Mouse (Mus musculus) cerebellum, adult 18-20 months (tissue): ENCODE measurements around the gene Ahr.

Source experiments
- DNase-seq, 2 experiments: peaks; one replicate each; pipeline ENCODE4 v3.0.0; 2021

Gene Ahr

DNA sequence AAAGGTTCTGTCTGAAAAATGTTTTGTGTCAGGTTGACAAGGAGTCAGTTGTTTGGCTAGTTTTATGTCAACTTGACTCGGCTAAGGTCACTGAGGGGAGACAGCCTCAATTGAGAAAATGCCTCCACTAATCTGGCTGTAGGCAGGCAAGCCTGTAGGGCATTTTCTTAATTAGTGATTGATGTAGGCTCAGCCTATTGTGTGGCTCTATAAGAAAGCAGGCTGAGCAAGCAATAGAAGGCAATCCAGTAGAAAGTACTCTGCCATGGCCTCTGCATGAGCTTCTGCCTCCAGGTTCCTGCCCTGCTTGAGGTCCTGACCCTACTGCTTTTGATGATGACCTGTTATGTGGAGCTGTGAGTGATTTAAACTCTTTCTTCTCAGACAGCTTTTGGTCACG lies 33.4 kb downstream of the Ahr start:
- DNase-seq: no peak

- DNase-seq: no peak
These were observed 39.6 kb downstream of the Ahr start for GRCm38 (mm10) chr12:35495195-35495594.

DNA sequence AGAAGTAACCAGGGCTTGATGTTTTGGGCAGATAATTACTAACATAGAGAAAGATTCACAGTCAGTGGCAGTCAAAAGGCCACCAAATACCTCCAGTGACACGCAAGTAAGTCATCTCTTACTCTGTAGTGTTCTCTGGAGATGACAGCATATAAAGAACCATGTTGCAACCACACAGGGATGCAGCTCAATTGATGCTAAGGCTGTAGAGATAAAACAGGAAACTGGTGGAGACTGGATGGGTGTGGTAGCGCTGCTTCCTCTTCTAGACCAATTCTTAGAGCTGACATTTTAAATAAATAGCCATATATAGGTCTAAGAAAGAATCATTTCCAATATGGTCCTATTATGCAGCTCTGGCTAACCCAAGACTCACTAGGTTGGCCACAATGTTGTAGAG lies 54.1 kb downstream of the Ahr start:
- DNase-seq: no peak

DNA sequence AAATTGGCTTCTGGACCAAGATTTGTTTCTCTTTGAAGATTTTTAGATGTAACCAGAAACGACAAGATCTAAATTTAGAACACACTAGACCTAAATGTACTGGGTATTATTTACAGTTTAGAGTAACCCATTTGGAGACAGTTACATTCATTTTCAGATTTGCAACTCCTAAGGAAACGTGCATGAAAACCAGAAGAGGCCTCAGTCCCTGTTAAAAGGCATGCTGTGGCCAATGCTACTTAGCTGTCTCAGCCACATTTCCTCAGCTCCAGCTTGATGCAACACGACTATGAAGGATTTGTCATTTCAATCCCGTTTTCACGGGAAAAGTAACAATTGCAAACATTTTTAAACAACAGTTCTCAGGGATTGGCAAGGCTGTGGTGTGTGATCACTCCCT lies 55.9 kb downstream of the Ahr start:
- DNase-seq: no peak

GRCm38 (mm10) chr12:35463457-35463856 lies 71.4 kb downstream of the Ahr start:
- DNase-seq: no peak

DNA sequence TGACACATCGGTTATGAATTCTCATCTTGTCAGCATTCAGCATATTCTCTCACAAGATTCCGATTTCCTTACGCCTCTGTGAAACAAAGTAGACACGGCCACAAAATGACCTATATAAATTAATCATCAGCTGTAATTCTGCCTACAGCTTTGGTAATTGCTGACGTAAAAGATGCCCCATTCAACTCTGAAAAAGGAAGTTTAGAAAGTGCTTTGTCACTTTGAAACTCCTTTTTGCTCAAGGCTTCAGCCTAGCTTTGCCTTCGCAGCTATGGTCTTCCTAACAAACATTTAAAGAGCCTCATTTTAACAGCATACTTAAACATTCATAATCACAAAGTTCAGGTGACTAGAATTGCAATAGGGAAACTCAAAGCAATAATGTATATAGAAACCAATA lies 72.2 kb downstream of the Ahr start:
- no peak for DNase-seq

DNA sequence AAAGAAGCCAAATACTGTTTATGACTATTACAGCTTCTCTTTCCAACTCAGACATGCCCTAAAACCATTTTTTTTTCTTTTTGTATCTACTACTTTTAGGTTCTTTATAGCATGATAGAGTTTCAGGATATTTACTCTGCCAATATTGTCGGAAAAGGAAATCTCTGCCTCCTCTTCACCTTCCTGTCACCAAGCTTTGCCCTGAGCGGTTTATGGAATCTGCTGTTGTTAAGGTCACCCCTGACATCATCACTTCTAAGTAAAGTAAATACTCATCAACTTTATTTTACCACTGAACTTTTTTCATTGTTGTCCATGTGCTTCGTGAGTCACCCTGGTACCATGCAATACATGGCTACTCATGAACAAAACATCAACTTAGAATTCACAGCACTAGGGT lies 75.2 kb downstream of the Ahr start:
- DNase-seq: no peak
